Mouse (Mus musculus) kidney, postnatal 10 days (tissue): ENCODE measurements around the gene Tmem88.
A peak's percentile ranks its signal among the peaks of the same experiment; 100 is the strongest.

Experiments
- DNase-seq: peaks from one replicate; pipeline ENCODE4 v3.0.0; 2021; ENCODE audit warnings: mixed read lengths

Tmem88 gene

DNA sequence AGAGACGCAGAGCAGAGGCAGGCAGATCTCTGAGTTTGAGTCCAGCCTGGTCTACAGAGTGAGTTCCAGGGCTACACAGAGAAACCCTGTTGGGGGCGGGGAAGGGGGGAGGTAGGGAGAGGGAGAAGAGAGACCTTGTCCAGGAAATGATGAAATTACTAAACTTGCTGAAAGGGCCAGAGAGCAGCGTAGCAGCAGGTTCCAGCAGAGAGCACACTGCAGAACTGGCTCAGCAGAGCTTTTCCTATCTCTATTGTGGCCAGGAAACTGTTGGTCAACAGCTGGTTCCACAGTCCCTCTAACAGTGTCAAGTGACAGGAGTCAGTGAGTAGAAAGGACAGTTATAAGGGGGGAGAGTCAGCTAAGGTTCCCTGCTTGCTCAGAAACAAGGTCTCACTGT, 18.4 kb downstream of the Tmem88 start:
- DNase-seq, result no peak

DNA sequence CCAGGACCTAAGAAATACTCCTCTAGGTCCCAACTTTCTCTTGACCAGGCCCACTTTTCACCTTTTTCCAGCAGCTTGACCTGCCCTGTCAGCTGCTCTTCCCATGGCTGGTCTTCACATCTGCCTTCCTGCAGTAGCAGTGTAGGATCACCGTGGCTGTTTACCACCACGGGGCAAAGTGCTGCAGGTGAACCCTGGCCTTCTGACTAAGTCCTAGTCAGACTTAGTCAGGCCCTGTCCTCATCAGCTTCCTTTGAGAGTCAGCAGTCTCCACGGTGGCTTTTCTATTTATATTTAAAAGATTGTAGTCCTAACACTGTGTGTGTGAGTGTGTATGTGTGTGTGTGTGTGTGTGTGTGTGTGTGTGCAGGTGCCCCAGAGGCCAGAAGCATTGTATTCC, 20.3 kb downstream of the Tmem88 start:
- peak; percentile 66 for DNase-seq

DNA sequence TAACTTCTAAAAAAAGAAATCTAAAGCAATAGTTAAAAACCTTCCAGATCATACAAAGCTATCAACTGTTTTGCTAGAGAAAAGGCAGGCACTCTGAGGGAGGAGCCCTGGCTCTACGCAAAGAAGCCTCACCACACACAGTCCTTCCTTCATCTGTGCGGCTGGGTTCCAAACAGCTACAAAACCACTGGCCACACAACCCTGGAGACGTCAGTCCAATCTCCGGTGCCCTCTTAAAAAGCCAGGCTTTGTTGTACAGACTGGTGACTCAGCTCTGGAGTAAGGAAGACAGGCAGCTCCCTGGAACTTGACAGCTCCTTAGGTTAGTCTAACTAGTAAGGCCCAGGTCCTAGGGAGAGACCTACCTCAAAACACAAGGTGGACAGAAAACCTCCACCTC, 22.4 kb downstream of the Tmem88 start:
- no peak for DNase-seq

DNA sequence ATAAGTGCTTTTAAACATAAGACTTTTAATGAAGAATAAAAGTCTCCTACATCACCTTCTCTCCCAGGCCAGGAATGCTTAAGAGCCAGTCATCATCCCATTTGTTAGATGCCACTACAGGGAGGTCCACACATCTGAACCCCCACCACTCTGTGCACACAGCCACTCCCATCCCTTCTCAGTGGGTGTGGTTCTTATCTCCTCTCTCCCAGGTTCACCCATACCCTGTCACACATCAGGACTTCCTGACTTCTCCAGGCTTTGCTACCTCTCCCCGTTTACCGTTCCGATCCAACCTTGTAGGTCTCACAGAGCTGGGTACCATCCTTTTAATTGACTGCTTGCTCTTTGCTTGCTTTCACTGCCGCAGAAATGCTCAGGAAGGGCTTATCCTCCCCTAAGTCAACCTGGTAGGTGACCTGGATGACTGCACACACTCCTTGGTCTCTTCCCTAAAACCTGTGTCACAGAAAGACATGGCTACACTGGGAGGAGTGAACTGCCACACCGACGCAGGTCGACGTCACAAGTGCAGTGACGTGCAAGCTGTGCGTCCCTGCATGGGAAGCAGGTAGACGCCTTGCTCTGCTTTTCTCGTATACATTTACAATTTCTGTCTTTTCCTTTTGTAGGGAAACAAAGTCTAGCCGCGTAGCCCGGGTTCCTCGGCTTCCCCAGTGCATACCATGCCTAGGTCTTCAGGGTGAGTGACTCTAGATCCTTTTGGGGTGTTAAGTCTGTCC, 24.6 kb downstream of the Tmem88 start:
- no peak for DNase-seq

DNA sequence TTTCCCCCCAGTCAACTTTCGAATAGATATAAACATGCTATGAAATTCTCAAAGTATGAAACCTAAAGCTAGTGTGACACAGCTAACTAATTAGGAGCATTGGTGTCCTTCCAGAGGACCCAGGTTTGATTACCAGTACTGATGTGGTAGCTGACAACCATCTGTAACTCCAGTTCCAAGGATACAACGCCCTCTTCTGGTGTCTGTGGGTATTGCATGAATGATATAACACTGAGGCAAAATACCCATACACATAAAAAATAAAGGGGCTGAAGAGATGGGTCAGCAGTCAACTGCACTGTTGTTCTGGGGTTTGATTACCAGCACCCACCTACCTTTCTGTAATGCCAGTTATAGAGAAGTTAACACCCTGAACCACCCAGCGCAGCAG, 25.3 kb downstream of the Tmem88 start:
- peak; percentile 42 for DNase-seq

DNA sequence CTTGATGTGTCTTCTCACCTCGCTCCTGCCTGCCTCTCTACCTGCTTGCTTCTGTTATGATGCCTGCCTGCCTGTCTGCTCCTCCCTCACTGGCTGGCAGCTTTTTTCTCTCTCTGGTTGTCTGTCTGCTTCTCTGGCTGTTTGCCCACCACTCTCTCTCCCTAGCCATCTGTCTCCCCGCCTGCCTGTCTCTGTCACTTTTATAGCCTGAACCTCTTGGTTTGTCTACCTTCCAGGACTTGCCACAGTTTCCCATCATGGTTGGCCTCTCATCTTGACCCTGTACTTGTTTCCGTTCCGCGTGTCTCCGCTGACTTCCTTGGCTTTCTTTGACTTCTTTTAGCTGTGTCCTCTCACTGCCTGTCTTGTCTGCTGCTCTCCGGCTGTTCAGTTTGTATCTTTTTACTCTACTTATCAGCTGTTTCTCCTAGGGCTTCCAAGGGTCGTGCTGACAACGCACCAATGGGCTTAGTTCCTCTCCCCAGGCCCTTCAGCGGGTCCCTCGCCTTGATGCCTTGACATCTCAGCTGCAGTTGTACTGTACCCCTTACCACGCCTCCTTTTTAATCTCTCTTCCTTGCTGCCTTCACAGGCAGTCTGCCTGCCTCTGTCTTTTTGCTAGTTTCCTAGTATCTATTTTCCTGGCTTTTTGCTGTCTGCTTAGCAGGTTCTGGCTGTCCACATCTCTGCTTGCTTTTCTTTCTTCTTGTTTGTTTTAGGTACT, 25.8 kb downstream of the Tmem88 start:
- DNase-seq, result peak; percentile 61

DNA sequence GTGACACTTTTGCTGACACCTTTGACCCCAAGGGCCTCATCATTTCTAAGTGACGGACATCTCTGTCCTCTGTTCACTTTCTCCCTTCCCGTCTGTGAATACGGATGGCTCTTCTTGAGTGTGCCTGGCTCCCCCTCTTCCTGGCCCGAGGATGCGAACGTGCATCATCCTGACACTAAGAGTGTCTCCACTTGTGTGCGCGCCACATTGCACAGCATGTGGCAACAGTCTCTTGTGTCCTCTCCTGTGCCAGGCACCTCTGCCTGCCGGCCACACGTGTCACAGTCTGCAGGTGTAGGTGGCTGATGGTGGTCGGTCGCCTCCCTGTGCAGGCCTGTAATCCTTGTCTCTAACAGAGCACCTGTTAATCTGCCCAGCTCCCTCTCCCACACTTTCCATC, 26.4 kb downstream of the Tmem88 start:
- no peak for DNase-seq

DNA sequence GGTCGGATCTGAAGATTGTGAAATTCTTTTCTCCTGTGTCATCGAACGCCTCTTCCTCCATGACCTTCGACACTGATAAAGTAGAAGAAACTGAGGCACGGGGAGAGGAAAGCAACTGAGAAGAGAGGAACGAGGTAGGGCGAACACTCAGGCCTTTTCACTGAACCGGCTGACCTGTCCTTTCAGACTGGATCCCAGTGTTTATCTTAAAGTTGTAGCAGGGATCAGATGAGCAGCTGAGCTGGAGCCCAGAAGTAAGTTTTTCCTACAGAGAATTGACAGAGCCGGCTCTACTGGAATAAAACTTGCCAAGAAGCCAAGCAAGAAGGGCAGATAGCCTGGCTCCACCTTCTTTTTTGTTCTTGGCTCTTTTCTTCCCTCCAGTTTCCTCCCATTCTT, 27.2 kb downstream of the Tmem88 start:
- DNase-seq, result no peak

DNA sequence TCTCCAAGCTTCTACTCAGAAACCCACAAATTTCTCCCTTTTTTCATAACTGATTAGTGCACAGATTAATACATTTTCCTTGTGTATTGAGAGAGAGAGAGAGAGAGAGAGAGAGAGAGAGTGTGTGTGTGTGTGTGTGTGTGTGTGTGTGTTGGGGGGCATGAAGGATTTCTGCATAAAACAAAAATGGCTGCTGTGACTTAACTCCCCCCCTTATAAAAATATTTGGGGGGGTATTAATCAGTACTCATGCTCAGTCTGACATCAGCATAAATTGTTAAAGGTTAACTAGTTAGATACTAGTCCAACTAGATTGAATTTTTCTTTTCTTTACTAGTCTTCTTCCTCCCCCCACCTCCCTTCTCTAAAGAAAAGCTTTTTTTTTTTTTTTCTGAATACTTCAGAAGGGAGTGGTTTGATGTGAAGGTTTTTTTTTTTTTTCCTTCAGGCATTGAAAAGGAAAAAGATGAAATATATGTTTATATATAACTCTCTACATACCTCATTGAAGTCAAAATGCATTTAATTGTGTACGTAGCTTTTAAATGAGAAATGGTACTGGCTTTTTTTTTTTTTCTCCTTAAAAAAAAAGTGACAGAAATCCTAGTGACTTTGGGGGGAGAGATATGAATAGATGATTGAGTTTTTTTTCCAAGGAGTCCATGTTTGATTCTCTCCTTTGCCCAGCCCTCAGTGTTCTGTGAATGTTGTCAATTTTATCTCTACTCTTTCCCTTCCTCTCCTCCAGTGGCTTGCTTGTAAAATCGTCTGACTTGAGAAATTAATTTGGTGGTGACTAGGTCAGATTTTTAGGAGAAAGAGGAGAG, 27.8 kb downstream of the Tmem88 start:
- no peak for DNase-seq

DNA sequence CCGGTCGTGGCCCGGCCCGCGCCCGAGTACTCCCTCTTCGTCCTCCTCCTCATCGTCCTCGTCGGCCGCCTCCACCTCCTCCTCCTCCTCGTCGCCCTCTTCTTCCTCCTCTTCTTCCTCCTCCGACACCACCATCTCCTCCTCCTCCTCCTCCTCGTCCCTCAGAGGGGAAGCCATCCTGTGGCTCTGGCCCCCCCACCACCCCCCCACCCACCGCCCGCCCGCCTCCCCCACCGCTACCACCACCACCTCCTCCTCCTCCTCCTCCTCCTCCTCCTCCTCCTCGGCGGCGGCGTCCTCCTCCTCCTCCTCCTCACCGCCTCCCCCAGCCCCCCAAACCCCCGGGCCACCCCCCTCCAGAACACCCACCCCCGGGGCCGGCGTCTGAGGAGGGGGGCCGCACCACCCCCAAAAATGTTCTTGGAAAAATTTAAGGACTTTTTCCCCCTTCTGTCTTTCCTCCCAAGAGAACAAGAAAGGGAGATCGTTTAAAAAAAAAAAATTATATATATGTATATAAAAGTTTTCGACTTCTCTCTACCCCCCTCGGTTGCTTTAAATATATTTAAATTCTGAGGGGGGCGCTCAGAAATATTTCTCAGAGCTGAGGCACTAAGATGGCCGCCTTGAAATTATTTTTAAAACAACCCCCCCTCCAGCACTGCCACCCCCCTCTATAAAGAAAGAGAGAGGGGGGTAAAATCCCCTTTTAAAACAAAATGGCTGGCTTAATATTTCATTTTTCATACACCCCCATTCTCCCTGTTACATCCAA, 28.6 kb downstream of the Tmem88 start, which contains the start of gene Chd3:
Gene Chd3 (minus strand): TSS at position 192 of the 775 bp plus-strand sequence.
- no peak for DNase-seq

DNA sequence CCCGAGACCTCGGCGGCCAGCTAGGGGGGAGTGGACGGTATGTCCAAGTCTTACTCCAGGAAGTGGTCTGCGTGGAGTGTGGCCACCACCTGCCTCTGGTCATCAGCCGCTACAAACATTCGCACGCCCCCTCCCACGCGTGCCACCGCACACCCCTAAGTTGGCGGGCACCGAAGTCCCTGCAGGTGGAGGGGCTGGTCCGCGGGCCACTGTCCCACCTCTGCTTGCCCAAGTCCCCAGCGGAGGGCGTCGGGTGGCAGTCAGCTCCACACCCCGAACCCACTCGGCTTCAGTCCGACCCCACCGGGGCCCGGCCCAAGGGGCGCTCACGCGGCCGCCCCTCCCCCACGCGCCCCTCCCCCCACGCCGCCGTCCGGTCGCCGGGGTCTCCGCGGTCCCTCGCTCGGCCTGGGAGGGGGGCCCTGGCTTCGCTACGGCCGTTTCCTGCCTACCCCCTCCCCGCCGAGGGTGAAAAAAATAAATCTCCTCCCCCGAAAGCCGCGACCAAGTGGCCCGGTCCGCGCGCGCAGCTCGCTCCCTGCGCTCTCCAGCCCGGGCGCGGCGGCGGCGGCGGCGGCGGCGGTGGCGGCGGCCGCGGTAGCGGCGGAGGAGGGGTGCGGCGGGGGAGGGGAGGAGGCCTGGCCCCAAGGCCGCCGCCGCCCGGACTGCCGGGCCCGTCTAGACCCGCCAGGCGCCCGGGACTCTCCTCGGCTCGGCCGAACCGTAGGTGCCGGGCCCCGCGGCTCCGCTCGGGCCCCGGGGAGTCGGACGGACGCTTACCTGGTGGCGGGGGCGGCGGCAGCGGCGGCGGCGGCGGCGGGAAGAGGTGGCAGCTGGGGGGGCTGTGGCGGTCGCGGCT, 29.4 kb downstream of the Tmem88 start:
- peak; percentile 80 for DNase-seq

DNA sequence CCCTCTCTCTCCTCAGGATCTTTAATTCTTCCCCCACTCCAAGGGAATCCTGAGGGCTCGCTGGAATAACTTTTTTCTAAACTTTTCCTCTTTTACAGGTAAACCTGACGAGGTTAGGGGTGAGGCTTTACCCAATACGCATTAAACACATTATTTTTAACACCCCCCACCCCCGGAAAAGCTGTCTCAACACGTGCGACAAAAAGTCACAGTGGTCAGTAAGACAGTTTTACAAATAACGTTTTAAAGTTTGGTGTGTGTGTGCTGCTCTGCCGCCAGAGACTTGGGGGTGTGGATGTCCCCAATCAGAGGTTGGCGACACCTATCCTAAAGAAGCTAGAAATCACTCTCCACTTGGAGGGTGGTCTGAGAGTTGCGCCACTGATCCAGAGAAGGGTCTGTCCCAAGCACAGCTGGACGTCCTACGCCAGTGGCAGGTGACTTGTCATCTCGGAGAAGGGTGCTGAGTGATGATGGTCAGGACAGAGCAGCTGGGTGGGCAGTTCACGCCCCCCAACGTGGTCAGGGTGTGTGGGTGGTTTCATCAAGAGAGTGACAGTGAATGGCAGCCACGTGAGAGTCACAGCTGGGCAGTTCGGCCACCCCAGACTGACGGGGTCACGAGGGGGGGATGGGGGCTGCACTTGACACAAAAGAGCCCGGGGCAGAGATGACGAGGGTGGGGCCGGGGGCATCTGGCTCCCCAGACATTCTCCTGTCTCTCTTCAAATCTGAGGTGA, 30.2 kb downstream of the Tmem88 start:
- DNase-seq, result no peak

DNA sequence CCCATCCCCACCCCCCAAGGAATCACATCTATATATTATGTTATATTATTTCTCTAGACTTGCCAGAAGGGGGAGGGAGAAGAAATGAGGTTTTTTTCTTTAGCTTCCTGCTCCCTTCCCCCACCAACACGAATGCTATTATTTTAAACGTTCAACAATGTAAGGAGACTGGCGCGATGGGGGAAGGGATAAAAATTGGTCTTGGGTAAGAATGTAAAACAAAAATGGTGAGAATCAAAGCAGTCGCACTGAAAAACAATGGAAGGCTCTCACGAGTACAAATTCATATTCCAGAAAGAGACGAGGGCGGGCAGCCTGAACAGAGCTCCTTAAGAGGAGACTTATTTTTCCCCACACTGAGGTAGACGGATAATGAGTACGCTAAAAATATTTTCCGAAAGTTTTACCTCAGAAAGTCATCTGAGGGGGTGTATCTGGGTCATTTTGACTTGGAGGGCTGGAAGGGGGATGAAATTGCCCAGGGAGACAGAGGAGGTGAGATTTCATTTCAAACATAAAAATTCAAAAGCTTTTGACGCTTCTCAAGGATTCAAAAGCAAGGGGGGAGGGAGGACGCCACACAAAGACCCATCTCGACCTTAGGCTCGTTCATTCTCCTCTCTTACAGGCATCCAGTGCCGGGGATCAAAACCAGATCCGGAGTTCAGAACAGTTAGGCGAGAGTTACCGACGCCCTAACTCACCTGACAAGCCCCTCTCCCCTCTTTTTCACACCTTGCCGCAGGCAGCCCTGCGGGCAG, 31.0 kb downstream of the Tmem88 start:
- peak; percentile 49 for DNase-seq

DNA sequence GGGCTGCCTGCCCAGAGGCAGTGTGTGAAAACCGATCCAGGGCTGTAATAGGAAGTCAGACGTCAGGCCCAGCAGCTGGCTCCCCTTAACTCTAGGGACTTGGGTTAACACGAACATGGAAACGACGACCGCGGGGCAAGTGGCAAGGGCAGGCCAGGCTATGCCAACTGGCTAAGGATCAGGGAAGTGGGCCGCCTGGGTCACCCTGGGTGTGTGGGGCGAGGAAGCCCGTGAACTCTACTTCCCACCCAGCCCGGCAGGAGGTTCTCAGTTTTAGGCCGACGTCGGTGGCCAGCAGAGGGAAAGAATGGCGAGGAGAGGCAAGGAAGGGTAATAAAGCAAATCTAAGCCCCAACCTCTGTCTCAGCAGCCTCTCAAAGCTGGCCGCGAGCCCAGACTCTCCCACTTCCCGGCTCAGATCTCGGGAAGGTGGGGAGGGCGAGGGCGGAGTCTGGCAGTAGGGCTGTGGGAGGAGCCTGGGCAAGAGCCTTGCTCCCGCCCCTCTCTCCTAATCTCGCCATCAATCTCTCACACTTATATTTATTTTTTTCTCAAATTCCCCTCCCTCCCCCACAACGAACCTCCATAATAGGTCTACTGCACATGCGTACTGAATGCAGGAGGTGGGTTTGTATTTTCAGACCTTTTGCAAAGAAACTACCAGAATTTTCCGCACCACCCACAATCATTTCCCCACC, 31.7 kb downstream of the Tmem88 start:
- DNase-seq, result peak; percentile 100

DNA sequence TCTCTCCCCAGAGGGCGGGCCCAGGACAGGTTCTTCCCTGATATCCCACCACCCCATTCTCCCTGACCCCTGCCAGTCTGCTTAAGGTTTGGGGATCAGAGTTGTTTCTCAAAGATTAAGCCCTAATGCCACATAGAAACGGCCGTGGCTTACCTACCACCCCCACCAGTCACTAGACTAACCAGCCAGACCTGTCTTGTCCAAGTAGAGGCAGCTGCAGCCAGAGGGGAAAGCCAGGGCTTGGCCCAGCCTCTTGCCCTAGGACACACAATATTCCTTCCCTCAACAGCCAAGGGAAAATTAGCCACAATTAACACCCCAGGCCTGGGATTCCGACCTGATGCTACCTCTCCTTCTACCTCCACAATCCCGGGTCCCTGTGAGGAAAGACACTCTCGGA, 32.3 kb downstream of the Tmem88 start:
- DNase-seq, result no peak

DNA sequence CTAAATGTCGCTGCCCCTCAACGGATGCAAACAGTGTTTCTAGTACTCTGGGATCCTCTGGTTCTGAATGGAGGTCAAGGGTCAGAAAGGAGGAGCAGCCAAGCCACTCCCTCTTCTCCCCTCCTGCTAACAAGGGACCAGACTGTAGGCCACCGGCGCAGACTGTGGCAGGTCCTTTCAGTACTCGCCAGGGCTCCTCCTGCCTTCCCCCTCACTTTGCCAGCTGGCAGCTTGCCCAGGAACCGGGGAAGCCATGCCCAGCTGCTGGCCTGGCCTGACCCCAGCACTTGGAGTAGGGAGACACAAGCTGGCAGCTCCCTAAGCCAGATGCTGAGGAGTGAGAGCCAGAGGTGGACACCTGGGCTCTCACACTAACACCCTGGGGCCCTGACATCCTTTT, 33.1 kb downstream of the Tmem88 start:
- DNase-seq, result peak; percentile 97

DNA sequence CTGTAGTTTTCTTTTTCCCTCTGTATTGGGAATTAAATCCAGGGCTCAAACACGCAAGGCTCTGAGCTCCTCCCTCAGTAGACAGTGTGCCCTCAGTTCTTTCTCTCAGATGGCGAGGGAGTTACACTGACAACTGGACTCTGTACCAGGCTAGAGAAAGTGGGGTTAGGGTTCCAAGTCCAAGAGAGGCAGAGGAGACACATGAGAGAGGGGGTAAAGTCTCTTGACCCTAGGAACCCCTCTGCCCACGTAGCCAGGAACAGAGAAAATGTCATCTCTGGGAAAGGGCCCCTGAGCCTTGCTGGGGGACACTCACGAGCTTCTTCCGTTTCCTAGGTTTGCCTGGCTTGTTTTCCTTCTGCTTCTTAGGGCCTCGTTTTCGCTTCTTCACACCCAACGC, 33.7 kb downstream of the Tmem88 start:
- peak; percentile 43 for DNase-seq

DNA sequence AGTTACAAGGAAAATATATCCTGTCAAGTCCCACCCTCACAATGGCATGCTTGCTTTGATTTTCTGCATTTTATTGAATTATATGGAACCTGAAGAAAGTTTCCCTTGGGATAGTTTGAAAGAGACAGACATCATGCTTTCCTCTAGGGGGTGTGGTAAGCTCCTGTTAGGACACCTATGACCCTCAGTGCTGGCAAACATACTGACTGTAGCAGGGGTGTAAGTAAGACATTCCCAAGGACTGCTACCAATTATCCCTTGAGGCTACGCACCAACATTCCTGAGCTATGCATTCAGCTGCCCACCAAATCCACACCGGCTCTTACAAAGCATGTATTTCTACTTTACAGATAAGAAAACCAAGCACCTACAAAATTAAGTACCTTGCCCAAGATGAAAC, 35.6 kb downstream of the Tmem88 start:
- DNase-seq, result no peak

DNA sequence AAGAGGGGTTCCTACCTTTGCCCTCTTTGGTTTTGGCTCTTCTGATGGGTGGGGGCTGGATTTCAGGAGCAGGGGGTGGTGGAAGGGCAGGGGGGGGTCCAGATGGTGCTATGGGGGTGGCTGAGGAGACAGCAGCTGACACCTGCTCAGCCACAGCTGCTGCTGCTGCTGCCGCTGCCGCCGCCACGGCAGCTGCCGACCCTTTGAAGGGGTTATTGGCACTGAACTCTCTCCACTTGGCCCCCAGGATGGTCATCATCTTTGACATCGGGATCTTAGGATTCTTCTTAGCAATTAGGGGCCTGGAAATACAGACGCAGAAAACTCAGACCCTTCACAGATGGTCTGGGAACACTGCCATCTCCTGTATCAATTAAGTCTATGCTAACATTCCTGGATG, 36.0 kb downstream of the Tmem88 start:
- DNase-seq, result no peak

DNA sequence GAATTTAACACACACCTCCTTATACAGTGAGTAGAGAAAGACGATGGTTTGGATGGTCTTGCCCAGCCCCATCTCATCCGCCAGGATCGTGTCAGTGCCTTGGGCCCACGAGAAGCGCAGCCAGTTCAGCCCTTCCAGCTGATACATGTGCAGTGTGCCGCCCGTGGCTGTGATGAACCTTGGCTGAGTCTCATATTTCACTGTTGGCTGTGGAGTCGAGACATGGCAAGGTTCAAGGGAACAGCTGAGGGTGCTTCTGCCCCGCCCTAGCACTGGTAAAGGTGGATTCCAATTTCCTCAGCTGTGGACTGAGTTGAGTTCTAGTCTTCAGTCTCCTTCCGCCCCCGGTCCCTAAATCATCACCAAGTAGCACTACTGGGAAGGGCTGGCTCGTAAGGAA, 40.3 kb downstream of the Tmem88 start:
- DNase-seq, result no peak
